Comparison of ENCODE assay signal across 8 mouse cellular contexts in genomic region chr10:86498673-86499391, GRCm38 (mm10). TPM values are rescaled to one million over a fixed set of nuclear protein-coding genes. Genes with fewer than 3 reads are reported as not detected.
DNase-seq lines count a peak whose midpoint lies in the region; ATAC-seq and TF ChIP-seq lines count a peak whose summit lies in the region.

TSS of gene Syn3 (minus strand) at chr10:86498896.

- TF ChIP-seq POLR2A in cerebellum, adult 2 months (IDR thresholded peaks at IDR 0.05; ENCODE audit: borderline replicate concordance, insufficient read depth, low read length): peak; percentile 86
- peak; percentile 52; the same call in 1 of the 2 replicates for TF ChIP-seq POLR2A in lung, adult 2 months (IDR thresholded peaks at IDR 0.05; ENCODE audit: borderline replicate concordance, extremely low read depth, low read depth, low read length)

- under 1% methylated on average over 21 of the region's 21 CpGs for WGBS in cerebellum, adult 2 months
- 1% methylated on average over 21 of the region's 21 CpGs for WGBS in lung, adult 2 months

- 0 out of 2 replicates have a peak, but pooled peaks have one; percentile 8 for ATAC-seq in G1E (ENCODE audit: extremely low read depth, insufficient number of reproducible peaks, low FRiP score, poor library complexity, severe bottlenecking)
- ATAC-seq in frontal cortex, adult (ENCODE audit: low TSS enrichment): peak; percentile 89
- peak; percentile 99 for ATAC-seq in hematopoietic stem cell, adult 5-6 weeks (replicated peaks in 1 of 2; ENCODE audit: insufficient read depth in 1 of 2, low FRiP score in 2 of 2, low TSS enrichment in 1 of 2, low read depth in 1 of 2, poor library complexity in 2 of 2, severe bottlenecking in 2 of 2)

- no peak within 1 kb of the TSS for H3K4me3 ChIP-seq in G1E (ENCODE audit: low read depth, low read length)
- H3K4me3 ChIP-seq in cerebellum, adult 2 months (replicated peaks; ENCODE audit: insufficient read depth, low read depth, low read length): peak within 1 kb of the TSS; percentile 86
- peak within 1 kb of the TSS; percentile 67 for H3K4me3 ChIP-seq in lung, adult 2 months (replicated peaks; ENCODE audit: extremely low read depth, low read depth, low read length)

- H3K9me3 ChIP-seq in G1E (replicated peaks): no peaks in the 10 kb centered on the region

- DNase-seq in G1E (ENCODE audit: low spot score): no peak
- peak; percentile 96 to 97 for DNase-seq in cerebellum, adult 2 months
- peak; percentile 90 to 93 for DNase-seq in layer of hippocampus, adult 8-10 months (ENCODE audit: low spot score in 2 of 2)
- peak; percentile 81 for DNase-seq in lung, adult 2 months
- DNase-seq in ovary, adult 18-20 months (ENCODE audit: low spot score): peak; percentile 83
- DNase-seq in thymus, postnatal 0 days (ENCODE audit: low spot score): peak; percentile 91

- peaks cover 7% of the 10 kb centered on the region for H3K27me3 ChIP-seq in G1E (ENCODE audit: insufficient read depth, low read length)
- no peaks in the 10 kb centered on the region for H3K27me3 ChIP-seq in cerebellum, adult 2 months (ENCODE audit: control insufficient read depth, insufficient read depth, low read length)

- H3K4me1 ChIP-seq in G1E (ENCODE audit: insufficient read depth, low read depth, low read length): peaks cover 3% of the 10 kb centered on the region; the same call in 1 of the 2 replicates
- peaks cover 7% of the 10 kb centered on the region for H3K4me1 ChIP-seq in cerebellum, adult 2 months (ENCODE audit: control insufficient read depth, insufficient read depth, low read length)
- no peaks in the 10 kb centered on the region for H3K4me1 ChIP-seq in lung, adult 2 months (ENCODE audit: control insufficient read depth, insufficient read depth, low read length)

- H3K36me3 ChIP-seq in G1E (replicated peaks): no peaks in the 10 kb centered on the region

- peak within 1 kb of the TSS; percentile 47 for H3K27ac ChIP-seq in cerebellum, adult 2 months (ENCODE audit: insufficient read depth, low read length)

- TF ChIP-seq CTCF in G1E (IDR thresholded peaks at IDR 0.05; ENCODE audit: low read depth, low read length): no peak
- peak; percentile 94 for TF ChIP-seq CTCF in cerebellum, adult 2 months (IDR thresholded peaks at IDR 0.05; ENCODE audit: borderline replicate concordance, insufficient read depth, low read depth, low read length)
- peak; percentile 57 for TF ChIP-seq CTCF in lung, adult 2 months (IDR thresholded peaks at IDR 0.05; ENCODE audit: insufficient read depth, low read length)

RNA-seq across cellular contexts. Expression of gene Syn3, which starts in this region (rescaled TPM):
- not detected in 2 replicates for total RNA-seq in G1E (2014; fragmentation: Nextera tagmentation)
- total RNA-seq in G1E (2017): 0.17 and 0.44 TPM in 2 replicates
- polyA plus RNA-seq in G1E (2012): 0.01 TPM in 1 of 2 replicates, not detected in the other
- 9.5 and 10.6 TPM in 2 replicates for polyA plus RNA-seq in cerebellum, adult 2 months (2012; rRNA removed)
- total RNA-seq in hematopoietic stem cell, adult 5-6 weeks (2017): 2.6 and 3.1 TPM in 2 replicates
- total RNA-seq in layer of hippocampus, adult 8-10 months (2022): 10 to 100 TPM; 18.9 to 21.7 (median 19.6) TPM
- 0.77 and 1.1 TPM in 2 replicates for polyA plus RNA-seq in lung, adult 2 months (2012; rRNA removed)
- 0.98 and 1.1 TPM in 2 replicates for polyA plus RNA-seq in thymus, postnatal 0 days (2015; fragmentation: Nextera tagmentation; extraction: Ambion mirVana)

Comparison
In these comparisons a context has a peak if more than half of its experiments do, and no peak if none do; other contexts are left out.
1. Peak in ATAC-seq in G1E; RNA of the gene not detected or under 1 TPM.
2. ATAC-seq: peak in every context shown above with its lines; median percentile 99 in hematopoietic stem cell, adult 5-6 weeks; 89 in frontal cortex, adult; 8 in G1E.